Mouse (Mus musculus) c-Kit-negative CD71-positive TER-119-positive erythroid progenitor cells, embryonic 14.5 days (primary cell): ENCODE results near the gene Cux2.

Experiments
- DNase-seq: peaks from one replicate; pipeline ENCODE4 v3.0.0-alpha.2; 2013; ENCODE audit warnings: low read depth, low spot score

The Cux2 gene

DNA sequence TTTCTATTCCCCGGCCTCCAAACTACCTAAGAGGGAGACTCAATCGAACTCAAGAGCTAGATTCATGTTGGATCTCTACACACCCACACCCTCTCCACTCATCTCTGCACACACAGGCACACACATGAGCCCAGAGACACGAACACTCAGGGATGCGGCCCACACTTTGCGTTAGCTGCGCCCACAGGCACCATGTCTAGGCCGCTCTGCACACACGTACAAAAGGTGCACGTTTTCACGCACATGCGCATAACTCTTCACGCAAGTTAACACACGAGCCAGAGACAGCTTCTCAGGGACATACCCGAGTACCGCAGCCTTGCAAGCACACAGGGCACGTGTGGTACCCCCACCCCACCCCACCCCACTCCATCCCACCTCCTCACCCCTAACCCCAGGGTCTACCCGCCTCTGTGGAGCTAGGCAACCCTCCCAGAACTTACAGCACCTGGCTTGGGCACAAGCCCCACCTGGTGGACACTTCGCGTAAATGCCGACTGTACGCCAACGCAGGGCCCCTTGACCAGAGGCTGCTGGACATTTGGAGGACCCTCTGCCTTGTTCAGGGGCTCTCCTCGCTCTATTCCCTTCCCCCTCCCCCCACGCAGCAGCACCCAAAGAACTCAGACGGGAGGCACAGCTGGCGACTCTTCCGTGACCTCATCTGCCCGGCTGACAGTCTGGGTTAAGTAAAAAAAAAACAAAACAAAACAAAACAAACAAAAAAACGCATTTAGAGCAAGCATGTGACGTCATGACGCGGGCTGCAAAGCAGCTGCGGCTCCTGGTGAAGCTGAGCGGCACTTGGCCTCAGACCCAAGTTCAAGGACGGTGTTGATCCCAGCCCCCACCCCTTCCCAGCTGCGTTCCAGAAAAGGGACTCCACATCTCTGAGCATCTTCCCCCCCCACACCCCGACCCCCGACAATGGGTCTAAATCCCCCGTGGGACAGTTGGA is 9.4 kb upstream of the Cux2 start:
- no peak for DNase-seq

DNA sequence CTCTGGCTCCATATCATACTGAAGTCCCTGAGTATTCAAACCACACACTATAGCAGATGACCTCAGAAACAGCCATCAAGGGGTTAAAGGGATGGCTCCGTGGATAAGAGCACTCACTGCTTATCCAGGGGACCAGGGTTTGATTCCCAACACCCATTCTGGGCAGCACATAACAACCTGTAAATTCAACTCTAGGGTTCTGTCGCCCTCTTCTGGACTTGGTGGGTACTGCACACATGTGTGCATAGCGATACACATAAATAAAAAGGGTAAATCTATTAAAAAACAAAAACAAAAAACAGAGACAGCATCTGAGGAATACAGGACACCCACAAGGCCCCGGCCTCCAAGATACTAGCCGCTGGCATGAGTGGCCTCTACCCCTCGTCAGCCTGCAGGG is 7.7 kb upstream of the Cux2 start:
- DNase-seq, result peak; percentile 12

DNA sequence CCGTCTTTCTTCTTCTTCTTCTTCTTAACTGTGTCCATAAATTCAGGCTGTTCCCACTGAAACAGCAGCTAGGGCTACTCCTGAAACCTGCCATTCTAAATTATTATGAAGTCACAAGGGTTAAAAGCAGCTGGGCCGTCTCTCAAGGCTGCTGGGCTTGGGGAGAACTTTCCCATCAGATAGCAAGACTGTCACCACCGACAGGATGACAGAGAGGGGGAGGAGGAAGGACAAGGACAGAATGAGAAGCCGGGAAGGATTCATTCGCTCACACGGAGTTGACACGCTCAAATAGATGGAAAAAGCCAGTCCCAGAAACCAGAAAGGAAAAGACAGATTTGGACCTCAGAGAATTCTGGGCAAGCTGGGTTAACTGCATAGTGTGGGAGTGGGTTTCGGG is 6.7 kb upstream of the Cux2 start:
- DNase-seq, result no peak

DNA sequence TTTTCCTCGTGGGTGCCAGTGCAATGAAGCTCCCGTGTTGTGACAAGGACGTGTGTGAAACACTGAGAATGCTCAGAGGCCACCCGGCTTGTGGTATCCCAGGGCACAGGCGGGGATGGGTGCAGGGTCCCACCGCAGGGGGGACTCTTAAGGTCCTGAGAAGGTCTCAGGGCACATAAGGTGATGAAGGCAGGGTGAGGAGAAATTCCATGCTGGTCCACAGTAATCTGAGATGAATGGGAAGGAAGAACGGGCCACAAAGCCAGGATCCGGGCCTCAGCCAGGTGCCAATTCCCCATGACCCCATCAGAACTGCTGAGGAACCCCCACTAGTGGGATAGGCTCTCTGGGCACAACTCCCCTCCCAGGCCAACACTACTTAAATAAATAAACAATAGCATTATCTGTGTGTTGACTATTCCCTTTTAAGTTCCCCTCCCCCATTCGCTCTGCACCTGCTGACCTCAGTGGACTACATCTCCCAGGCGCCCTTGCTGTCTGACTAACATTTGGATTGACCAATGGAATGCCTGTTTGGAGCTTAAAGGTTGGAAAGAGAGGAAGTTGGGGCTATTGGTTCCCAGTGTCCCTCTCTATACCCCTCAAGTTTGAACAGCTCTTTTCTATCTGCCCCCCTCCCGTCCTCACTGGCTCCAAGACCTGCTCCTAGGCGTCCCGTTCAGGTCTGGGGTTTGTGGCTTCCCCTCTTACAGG is 4.4 kb upstream of the Cux2 start:
- DNase-seq, result no peak

DNA sequence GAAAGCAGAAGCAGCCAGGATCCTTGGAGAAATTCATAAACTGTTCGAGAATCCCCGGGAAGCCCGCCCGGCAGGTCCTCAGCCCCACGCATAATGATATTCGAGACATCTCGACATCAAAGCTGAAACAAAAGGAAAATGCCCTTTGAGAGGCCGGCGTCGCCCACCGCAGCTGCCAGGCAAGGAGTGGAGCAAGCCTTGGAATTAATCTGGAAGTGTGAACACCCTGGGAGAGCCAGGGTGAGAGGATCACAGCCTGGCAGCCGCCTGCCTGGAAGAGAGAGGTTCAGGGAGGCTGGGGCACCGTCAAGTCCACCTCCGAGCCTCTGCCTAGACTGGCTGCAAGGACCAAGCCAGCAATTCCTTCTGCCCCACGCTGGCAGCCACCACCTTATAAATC is 3.7 kb upstream of the Cux2 start:
- DNase-seq, result no peak

DNA sequence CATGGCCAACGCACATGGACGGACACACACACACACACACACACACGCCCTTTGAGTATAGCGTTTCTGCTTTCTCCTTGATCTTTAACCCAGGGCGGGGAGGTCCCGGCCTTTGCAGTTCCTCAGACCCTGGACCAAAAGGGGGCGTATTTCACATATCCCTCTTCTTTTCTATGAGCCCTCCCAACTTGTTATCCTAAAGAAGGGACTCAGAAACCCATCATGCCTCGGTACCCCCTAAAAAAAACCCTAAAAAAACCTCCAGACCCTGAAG is 867 bp upstream of the Cux2 start:
- no peak for DNase-seq

DNA sequence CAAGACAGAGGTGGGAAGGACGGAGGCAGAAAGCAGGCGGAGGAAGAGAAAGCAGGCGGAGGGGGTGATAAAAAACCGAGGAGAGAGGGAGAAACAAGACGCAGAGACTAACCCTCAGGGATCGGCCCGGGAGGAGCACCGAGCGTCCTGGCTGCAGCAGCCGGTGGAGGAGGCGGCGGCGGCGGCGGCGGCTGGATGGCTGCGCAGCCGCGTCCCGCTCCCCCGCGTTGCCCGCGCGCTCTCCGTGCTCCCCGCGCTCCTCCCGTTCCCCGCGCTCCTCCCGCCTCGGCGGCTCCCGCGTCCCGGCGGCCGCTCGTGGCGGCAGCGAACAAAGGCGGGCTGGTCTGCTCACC is 262 bp downstream of the Cux2 start:
- no peak for DNase-seq

DNA sequence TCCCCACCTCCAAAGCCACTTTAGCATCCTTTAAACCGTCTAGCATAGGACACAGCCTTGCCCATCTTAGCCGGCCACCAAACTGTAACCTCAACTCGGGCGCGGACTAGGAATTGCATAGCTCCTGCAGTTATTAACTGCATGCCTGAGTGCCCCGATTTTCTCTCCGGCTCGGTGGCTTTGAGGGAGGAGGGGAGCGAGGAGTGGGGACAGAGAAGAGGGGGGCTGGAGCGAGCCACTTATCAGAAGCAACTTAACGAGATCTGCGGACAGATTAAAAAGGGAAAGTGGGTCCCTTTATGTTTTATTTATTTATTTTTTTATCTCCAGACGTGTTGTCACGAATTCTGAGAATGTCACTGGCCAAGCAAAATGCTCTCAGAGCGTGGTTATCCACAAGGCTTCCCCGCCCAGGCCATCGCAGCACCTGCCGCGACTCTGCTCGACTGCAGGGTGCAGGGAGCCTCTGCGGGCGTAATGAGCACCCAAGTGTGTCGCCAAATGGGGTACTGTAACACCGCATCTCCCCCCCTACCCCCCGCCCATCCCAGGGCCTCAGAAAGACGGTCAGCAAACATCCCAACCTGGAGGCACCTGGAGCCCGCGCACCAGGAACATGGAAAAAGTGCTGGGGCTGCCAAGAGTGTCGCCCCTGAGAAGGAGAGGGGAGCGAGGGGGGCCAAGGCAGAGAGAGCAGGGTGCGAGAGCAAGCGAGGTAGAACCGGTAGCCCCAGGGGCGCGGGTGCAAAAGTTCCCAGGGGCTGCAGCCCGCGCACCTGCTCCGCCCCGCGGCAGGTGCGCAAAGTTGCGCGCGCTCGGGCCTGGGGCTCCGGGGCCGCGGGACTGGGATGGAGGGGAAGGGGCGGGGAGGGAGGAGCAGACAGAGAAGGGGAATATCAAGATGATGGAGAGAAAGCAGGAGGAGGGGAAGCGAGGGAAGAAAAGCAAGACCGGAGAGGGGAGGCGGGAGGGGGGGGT is 927 bp downstream of the Cux2 start:
- DNase-seq, result no peak

DNA sequence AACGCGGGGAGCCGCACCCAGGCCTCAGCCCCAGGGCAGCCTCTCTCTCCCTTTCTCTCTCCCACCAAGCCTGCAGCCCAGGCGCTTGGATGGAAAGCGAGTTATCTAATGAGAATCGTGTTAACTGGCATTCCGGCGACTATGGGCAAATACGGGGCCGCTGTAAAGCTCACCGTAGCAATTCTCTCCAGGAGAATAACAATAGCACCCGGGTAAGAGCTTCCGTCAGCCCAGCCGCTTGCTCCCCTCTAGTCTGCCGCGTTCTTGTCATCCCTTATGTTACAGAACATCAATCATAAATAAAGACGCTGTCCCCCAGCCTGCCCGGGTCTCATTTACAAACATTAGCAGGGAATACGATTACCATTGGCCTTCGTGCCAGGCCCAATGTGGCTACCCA is 1.6 kb downstream of the Cux2 start:
- DNase-seq, result no peak

DNA sequence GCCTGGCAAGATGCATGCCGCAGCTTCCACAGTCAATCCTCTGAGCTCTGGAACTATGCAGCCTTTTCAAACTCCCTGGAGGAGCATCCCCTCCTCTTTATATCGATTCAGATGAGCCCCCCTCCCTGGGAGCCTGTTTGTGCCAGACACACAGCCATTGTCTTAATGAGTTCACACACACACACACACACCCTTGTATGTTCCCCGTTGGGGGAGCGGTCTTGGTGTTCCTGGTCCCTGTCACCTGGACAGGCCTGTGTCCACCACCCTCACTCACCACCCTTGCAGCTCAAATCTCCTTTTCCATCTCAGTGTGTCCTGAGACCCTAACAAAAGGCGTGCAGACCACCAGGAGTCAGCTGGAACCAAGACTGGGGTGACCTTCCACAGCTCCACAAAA is 2.1 kb downstream of the Cux2 start:
- DNase-seq, result no peak

DNA sequence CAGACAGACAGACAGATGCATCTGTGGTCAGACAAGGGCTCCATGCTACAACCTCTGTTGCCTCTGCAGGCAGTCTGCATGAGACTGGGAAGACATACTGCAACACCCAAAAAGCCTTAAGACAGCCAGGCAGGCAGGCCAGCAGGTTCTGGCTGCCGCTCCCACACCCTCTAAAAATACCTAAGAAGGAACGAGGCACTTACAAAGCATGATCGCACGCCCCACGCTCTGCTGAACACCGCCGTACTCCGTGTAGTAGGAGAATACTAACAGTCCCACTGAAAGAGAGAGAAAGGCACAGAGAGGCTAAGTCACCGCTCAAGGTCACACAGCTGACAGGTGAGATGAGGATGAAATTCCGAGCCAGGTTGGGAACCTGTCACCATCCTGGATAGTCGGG is 6.3 kb downstream of the Cux2 start:
- no peak for DNase-seq

DNA sequence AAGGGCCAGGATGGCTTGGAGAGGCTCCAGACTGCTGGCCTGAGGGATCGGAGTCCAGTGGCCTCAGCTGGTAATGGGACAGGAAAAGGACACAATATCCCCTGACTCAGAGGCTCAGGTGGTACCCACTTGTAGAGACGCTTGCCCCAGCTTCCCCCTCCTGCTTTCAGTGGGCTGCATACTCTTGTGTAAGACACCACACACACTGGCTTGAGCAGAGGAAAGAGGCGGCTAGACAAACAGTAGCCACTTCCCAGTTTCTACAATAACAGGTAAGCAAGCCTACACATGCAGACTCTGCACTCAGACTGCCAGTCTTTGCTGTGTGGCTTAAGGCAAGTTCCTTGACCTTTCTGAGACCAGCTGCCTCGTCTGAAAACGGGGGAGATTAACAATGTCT is 14.6 kb downstream of the Cux2 start:
- DNase-seq, result no peak

DNA sequence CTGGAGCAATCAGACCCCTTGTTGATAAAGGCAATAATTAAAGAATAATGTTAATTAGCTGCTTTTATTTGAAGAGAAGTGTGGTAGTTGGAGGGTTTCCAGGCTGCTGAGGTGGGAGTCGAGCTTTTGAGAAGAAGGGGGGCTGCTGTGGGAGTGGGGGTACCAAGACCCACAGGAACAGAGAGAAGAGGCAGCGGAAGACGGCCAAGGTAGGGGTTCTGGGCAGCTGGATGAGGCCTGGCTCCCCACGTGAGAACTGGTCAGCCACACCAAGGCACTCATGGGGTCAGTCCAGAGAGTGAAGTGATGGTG is 16.8 kb downstream of the Cux2 start:
- no peak for DNase-seq

DNA sequence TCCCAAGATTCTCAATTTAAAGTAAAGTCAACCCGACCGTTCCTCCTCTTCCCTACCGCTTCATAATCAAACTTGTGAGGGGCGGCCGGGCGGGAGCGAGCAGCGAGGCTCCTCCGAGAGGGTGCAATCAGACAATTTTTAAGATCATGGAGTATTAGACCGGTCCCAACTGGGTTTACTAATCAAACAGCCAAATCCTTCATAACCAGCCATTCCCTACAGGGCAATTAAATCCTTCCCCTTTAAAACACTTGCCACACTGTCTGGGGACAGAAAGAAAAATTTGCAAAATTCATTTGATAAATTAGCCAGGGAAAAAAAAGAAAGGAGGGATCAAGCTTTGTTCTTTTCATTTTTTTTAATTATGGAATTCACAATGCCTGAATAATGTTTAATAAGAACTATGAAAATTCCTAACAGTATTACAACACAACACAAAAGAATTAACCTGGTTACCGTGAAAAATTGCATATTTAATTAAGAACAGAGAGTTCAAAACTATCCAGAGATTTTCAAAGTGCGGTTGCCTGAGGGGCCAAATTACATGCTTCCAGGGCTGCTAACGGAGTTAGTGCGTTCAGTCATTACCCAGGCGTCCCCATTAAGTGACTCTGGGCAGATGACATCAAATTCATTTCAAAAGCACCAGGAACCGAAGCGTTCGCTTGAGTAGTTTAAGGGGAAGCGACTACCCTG is 17.3 kb downstream of the Cux2 start:
- no peak for DNase-seq

DNA sequence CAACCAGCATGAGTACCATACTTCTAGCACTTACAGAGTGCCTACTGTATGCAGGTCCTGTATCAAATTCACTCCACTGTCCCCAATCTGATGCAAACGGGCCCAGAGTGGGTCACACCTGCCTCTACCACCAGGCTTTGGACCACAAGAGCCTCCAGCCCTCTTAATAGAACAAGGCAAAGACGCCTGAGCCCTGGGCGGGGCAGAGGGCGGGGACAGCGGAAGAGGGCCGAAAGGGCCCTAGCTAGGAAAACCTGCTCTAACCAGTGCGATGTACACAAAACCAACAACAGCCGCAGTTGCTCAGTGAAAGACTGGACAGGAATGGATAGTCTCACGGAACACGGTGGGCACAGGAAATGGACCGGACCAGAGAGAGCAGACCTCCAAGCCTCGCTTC is 18.8 kb downstream of the Cux2 start:
- no peak for DNase-seq

DNA sequence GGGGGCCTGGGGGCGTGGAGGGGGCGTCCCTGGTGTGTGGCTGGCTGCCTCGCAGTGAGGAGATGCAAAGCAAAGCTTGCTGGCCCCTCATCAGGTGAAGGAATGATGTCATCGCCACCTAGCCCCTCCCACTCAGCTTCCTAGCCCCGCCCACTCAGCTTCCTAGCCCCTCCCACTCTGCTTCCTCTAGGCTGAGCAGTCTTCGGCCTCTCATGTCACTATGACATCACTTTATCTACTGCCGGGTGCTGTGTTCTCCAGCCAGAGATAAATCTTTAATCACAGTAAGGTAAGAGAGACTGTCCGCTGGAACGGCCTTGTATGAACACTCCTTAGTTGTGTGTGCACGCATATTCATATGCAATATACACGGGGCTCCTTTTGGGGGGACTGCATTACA is 19.3 kb downstream of the Cux2 start:
- DNase-seq, result no peak

DNA sequence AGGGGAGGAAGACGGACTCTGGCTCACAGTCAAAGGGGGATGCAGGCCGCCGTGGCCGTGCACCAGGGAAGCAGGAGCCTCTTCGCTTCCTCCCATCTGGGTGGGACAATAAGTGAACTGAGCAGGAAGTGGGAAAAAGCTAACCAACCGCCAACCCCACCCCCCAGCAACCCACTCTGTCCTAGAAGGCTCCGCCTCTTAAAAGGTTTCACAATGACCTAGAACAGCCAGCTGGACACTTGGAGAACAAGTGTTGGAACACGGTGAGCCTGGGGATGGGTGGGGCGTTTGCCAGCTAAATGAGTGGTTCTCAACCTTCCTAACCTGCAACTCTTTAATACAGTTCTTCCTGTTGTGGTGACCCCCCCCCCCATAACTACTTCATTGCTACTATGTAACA is 23.1 kb downstream of the Cux2 start:
- DNase-seq, result no peak

DNA sequence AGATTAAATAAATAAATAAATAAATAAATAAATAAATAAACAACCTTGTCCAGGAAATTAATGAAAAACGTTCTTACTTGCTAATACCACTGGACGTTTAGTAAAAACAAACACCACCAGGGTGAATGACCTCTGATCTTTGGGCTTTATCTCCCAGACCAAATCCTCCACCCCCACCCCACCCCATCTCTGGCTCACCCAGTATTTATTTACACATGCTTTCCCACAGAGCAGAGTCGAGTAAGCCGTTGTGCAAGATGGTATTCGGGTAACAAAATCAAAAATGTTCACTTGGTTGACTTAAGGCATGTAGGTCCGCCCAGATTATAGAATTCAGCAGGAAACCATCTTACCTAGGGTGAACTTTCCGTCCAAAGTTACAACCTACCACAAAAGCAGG is 23.6 kb downstream of the Cux2 start:
- DNase-seq, result no peak

DNA sequence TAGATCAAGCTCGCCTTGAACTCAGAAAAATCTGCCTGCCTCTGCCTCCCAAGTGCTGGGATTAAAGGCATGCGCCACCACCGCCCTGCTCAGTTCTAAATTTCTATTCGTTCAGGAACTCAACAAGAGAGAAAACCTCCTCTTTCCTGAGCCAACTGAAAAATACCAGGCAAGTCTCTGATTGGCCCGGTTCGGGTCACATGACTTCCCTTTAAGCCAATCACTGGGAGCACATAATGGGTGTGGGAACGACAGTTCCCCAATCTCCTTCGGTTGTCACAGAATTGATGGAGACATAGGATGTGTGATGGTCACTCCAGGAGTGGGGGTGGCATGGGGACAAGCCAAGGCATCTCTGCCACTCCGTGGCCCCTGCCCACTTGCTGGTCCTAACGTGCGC is 24.8 kb downstream of the Cux2 start:
- DNase-seq, result no peak

DNA sequence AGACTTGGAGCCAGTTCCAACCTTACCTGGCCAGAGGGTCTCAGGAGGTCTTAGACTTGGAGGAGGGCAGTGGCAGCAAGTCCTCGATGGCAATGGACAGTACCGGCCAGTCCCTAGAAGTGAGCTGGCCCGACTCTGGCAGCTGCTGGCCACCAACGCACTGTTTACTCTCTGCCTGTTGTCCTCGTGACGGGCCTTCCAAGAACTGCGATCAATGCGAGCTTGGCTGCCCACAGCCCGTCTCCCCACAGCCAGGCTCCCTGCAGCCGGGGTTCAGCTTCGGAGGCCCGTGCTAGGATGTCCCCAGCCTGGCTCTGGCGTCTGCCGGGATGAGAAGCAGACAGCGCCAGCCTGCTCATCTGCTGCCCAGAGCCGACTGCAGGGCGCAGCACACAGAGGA is 30.6 kb downstream of the Cux2 start:
- DNase-seq, result no peak

DNA sequence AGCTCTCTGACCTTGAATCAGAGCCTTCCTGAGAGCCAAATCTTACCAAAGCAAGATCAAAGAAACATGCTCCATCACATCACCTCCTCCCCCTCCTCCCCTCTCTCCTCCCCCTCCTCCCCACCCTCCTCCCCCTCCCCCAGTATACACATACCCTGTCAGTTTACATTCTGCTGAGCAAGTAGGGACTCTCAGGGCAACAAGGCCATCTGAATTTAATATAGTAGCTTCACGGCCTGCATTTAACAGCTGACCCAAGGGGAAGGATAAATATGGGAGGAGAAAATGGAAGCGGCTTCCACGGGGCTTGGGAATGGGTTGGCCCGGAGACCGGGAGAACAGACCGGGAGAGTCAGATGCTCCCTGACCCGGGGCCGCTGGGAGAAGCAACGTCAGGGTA is 32.1 kb downstream of the Cux2 start:
- DNase-seq, result no peak

DNA sequence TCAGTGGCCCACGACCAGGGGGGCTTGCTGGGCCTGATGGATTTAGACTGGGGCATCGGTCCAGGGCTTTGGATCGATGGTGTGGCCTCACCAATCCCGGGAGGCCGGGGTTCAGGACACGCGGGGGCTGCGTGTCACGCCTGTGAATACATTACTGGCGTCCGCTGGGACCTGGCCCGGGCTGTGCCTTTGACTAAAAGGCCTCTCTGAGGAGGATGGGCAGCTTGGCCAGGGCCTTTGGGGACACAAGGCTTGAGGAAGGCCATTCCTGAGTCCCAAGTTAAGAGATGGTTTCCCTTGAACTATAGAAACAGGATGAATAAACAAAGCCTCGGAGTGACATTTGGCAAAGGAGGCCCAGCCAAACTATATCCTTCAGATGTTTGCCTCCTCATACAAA is 32.6 kb downstream of the Cux2 start:
- no peak for DNase-seq
